Mouse (Mus musculus): ENCODE measurements around the gene Kif1a.

GRCm38 (mm10) chr1:93051124-93051833, 50.5 kb downstream of the Kif1a start:
- TF ChIP-seq TAL1 (IDR thresholded peaks at IDR 0.05; ENCODE audit: low read length) = no peak
- no peak for TF ChIP-seq GATA1 (IDR thresholded peaks at IDR 0.05; ENCODE audit: low read length)

All from erythroblast, embryonic 14.5 days (primary cell).